Mouse (Mus musculus): Measurements from ENCODE around the gene Ppp3ca.

Ppp3ca gene

DNA sequence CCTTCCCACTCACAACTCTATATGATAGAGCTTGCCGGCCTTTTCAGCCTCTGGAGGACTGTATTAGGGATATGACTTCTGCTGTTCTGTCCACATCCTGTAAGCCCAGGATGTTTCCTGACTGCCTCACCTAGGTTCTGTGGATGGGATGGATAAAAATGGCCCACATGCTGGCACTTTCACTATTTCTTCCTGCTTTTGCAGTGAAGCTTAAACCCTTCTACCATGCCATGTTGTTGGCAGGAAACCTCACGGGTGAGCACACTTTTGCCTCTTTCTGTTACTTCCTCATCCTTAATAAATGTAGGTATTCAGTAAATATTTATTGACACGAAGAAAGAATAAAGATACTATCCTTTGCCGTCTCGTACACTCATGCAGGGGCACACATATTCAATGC is 48.5 kb downstream of the Ppp3ca start:
- CTCF ChIA-PET: no interaction called here

DNA sequence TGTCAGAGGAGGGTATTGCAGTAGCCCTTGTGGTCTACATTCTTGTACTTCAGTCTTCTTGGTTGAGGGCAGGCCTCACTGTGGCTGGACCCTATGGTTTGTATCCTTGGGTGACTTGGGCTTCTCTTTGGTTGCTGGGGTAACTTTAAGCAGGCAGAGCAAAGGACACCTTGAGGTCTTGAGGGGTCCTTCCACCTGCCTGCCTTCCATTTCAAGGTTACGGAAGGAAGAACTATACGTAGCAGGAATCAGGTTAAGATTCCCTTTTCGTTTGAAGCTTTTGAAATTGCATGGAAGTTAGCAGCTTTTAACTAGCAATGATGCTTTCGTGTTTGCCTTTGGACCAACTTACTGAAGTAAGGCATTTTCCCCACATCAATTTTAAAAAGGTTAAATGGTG is 51.3 kb downstream of the Ppp3ca start:
- CTCF ChIA-PET: interaction anchor here (1.3 kb wide), 1 partner anchor 12 kb away, joined by 3 read pairs; no protein-coding TSS in a partner anchor

DNA sequence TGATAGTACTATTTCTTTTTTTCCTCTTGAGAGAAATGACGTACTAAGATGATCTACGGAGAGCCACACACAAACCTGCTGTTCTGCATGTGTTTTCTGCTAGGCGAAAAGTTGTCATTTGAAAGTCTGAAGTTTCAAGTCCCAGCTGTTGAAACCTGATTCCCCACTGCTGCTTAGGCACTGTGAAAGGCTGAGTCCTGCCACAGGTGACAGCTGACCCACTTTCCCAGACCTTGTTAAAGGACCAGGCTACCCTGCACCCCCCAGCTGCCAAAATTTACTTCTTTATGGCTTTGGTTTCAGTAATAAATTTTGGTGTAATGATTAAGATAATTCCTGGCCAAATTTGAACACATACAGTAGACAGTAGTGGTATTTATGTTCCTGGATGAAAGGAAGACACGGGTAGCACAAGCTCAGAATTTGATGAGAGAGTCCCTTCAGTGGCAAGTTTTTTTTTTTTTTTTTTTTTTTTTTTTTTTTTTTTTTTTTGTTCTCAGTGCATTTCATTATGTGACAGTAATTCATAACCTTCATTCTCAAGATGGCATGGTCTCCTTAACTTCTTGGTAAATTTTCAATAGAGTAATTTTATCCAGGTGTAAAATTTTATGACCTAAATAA is 52.0 kb downstream of the Ppp3ca start:
- CTCF ChIA-PET: interaction anchor here (0.6 kb wide), 1 partner anchor 223 kb away, joined by 6 read pairs; no protein-coding TSS in a partner anchor

DNA sequence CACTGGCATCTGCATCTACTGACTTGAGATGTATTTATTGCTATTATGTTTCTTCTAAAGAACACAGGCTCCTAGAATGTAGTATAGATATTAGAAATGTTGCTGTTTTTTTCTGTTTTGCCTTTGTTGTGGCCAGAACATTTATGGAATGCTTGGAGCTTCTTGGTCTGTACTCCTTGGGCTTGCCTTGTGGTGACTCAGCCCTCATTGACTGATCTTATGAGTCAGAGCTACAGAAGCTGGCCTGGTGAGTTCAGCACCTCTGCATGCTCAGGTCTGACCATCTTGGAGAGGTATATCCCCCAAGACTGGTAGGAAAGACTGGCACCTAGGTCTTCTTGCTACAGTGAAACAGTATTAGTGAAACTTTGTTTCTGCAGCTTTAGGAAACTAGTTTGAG is 52.6 kb downstream of the Ppp3ca start:
- CTCF ChIA-PET: no interaction called here

DNA sequence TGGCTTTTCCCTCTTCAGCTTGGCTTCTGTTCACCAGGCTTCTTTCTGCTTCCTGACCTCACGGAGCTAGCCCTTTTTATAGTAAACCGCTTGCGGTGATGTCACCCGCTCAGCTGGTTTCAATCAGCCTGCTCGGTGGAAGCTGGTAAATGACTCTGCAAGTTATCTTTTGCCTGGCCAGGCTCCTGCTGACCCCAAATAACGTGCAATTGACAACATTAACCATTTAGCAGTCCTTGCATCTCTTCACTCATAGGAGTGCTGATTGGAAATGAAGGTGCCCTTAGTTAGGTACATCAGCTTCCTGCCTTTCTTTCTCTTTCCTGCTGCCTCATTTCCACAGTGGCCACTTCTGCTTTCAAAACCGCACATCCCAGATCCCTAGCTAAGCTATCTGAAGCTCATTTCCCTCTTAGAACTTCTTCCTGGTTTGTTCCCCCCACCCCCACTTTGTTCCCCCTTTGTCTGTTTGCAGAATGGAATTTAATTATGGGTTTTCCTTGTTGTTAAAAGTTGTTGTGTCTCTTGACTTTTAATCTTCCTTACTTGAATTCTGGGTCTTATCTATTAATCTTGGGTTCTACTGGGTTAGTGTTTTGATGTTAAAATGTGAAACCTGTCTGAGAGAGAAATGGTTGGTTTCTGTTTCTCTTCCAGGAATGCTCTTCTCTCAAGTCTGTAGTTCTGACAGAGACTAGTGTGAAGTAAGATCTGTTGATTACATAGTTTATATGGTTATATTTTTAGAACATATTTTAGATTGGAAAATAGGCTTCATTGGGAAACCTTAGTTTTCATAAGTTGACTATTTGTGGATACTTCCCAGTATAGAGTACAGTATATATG is 55.6 kb downstream of the Ppp3ca start:
- CTCF ChIA-PET: no interaction called here

DNA sequence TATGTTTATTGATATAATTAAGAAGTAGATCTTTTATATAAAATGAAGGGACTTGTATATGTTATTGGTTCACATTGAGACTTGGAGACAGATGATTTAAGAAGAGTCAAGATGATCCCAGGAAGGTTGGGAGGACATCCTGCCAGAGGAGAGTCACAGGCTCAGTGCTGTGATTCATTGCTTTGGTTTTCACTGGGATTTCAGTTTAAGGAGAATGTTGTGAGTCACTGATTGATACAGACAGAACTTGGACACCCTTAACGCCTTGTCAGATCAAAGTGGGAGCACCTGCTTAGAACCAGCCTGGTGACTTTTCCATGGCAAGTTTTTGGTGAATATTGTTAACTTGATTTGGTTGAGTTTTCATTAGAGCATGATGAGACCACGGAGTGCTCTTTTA is 58.0 kb downstream of the Ppp3ca start:
- CTCF ChIA-PET: interaction anchor here (0.8 kb wide), 1 partner anchor 17 kb away, joined by 3 read pairs; no protein-coding TSS in a partner anchor

DNA sequence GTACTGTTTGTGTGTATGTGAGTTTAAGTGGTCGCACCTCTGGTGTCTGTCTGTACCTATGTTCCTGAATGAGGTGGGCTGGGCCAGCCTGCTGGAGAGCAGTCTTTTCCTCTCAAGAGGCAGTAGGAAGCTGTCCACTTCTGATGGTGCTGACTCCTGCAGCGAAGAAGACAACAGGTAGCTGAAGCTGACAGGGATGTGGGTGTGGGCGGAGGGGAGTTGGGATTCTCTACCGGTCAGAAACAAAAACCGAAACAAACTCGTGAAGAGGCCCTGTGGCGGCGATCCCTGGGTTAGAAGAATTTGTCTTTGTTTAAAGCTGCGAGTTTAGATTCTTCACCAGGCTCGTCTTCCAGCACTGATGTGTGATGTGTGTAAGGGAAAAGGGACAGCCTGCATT is 60.1 kb downstream of the Ppp3ca start:
- CTCF ChIA-PET: interaction anchor here (0.6 kb wide), 1 partner anchor 32 kb away, joined by 3 read pairs; no protein-coding TSS in a partner anchor

DNA sequence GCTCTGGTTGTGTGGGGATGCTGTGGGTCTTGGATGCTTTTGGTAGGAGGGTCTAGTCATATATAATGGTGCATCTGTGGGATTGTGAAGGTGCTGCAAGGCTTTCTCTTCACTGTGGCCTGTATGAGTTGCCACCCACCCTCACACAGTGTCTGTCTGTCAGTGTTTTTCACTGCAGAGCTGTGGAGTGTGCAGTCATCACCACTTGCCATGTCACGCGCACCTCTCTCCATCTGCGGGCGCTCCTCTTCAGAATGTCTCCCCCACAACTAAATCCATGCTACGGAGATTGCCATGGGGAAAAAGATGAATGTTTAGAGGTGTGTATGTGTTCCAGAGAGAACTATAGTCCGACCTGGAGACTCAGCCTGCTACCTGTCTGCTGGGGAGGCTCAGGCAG is 61.7 kb downstream of the Ppp3ca start:
- CTCF ChIA-PET: no interaction called here

DNA sequence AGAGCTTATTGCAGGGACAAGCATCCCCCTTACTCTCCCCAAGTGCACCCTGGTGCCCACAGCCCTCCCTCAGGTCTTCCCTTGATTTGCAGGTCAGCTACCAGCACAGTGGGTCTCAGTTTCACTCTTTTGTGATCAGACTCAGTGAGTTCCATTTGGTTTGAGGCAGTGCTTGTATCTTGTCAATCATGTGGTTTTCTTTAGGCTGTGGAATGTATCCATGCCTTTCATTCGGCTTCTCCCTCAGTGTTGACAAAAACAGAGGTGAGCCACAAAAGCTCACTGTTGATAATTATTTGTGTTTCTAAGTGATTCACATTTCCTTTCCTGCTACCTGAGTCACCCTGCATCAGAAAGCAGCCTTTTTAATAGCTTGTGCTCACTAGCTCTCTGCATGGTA is 66.1 kb downstream of the Ppp3ca start:
- CTCF ChIA-PET: interaction anchor here (0.5 kb wide), 1 partner anchor 19 kb away, joined by 3 read pairs; no protein-coding TSS in a partner anchor

DNA sequence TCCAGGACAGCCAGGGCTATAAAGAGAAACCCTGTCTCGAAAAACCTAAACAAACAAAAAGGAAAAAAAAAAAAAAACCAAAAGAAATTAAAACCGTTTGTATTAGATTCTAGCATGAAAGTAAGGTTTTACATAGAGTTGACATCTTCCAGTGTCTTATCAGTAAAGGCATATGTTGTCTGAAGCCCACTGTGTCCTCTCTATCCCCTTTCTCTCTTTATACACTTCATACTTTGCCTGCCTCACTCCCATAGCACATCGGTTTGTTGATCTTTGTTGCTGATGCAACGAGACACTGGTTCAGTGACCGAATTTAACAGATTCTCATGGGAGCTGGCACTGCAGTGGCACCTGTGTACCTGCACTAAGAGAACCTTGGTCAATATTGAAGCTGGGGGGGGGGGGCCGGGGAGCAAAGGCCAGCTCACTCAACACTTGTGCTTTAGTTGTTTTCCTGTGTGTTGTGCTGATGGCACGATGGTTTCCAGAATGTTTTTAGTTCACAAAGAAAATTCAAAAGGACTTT is 66.9 kb downstream of the Ppp3ca start:
- CTCF ChIA-PET: interaction anchor here (0.6 kb wide), 1 partner anchor 12 kb away, joined by 3 read pairs; no protein-coding TSS in a partner anchor

DNA sequence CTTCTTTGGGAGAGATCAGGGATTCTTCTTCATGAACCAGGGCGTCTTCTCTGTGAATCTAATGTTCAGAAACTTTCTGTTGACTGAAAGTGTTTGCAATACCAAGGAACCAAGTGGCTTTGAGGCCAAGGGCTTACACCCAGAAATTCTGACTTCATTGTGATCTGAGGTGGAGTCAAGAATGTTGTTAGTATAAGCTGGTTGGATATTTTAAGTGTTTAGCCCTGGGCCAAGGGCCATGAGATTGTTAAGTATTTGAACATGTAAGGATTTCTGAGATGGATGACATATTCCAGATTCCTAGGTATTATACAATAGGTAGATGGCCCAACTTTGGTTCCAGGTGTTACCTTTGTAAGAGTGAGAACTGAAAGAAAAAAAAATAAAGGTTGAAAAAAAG is 68.5 kb downstream of the Ppp3ca start:
- CTCF ChIA-PET: no interaction called here

DNA sequence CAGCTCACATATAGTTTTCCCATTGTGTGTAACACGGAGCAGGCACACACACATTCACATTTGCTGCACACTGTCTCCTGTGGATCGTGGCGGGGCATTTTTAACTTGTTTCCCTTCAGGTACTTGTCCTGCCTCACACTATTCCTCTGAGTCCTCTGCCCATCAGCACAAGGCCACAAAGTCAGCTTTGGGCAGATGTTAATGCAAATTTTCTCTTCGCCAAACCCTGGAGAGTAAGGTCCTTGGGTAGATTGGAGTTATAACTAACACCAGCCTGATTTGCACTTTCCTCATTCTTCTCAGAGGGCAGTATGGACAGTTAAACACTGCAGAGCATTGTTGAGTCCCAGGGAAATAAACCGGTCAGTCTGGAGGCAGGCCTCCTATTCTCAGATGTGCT is 69.0 kb downstream of the Ppp3ca start:
- CTCF ChIA-PET: no interaction called here

DNA sequence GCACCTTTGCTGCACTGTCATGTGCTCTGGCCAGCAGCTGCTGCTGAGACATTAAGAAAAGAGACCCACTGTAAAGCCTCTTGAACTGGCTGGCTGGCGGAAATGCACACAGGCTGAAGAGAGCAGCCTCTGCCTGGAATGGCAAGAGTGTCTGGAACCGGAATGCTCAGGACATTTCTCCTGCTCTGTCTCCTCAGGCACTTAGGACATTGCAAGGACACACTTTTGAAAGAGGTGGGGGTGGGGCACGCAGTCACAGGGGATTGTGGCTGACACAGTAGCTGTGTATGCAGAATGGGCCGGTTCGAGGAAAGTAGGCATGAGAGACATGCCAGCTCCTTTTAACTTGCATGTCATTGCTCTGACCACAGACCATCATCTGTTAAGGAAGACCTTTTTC is 71.7 kb downstream of the Ppp3ca start:
- CTCF ChIA-PET: no interaction called here

DNA sequence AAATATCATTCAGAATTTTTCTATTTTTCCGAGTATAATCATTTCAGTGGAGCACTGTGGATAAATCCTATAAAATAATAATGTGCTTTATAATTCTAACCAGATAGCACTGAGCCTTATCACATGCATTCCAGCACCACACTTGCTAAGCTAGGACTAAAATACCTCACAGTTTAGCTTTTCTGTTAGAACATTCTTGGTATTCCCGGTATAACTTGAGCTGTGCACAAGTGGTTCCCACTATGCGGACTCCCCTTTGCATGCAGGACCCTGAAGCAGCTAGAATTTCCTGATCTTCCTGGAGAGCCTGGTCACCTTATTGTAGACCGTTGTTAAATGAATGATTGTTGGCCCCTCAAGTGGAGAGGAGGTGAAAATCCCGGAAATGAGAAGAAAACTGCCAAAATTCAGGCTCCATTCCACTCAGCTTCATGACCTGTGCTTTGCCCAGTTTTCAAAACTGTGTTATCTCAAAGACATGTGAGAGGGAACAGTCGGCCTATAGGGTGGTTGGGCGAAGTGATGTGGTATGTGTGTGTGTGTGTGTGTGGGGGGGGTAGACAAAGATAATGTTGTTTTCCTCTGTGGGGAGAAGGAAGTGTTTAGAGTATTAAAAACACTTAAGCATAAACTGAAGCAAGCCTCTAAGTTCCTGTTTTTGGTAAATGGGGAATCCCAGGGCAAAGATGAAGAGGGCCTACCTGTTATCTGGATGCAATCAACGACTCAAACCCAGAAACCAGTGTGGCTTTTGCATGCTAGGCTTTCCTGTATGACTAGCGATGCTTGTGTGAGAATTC is 72.5 kb downstream of the Ppp3ca start:
- CTCF ChIA-PET: interaction anchor here (0.7 kb wide), 1 partner anchor 675 kb away, joined by 5 read pairs; no protein-coding TSS in a partner anchor

DNA sequence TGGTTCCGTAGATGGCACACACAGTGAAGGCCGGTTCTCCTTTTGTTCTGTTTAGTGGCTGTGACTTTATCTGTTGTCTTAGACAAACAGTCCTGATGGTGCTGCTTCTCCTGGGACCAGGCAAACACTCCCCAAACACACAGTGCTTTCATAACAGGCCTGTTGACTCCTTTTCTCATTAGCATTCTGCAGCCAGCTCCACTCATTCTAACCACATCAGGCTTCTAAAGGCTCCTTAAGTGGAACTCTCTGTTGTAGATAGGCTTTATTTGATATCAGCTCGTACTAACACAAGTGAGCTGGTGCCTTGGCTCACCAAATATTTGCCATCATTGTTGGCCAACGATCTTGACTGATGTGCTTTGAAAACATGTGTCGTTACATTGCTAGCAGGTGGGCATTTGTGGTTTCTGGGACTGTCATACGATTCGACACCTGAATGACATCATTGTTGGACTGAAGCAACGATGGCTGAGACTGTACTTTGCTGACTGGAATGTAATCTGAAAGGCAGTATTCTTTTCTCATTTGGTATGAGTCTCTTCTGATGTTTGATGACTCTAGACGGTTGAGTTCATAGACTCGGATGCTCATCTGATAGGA is 74.5 kb downstream of the Ppp3ca start:
- CTCF ChIA-PET: interaction anchor here (1.1 kb wide), 1 partner anchor 7 kb away, joined by 3 read pairs; no protein-coding TSS in a partner anchor

DNA sequence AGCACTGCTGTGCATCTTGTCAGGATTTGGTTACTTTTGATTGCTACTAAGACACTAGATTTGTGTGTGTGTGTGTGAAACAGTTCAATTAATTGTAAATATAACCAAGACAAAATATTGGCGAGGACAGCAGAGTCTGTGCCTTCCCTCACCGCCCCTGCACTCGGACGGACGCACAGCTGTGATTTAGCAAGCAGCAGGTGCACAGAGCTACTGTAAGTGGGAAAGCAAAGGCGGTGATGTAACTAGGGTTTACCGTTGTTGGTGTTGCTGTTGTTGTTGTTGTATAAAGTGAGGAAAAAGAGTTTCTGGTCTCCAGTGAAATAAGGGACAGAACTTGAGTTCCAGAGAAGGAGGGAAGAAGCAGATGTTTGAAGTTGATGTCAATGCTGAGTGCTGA is 75.5 kb downstream of the Ppp3ca start:
- CTCF ChIA-PET: no interaction called here

DNA sequence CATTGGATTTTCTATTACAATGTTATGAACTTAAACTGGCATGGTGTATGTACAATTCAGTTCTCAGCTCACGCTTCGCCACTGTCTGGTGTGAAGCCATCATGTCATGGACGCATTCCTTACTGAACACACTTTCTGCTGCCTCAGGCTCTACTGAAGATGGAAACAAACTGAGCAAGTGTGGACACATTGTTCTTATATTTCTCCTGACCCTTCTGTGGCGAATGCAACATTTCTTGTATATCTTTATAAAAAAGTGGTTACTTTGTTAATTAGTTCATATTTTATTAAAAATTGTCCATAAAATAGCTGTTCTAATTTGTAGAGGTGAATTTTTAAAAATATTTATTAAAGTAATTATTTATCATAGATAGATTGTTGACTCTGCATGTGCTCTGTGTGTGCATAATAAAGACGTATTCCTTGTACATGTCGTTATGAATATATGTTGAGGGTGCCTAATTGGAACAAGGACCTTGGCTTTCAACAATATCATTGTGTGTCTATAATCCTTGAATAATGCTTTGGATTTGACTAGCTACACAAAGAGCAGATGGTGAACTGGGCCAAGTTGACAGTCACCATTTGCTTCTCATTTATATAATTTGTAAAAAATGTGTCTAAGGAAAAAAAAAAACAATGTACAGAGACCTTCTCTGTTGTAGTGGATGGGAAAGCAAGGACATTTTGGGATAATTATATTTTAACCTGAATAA is 79.0 kb downstream of the Ppp3ca start:
- CTCF ChIA-PET: no interaction called here

DNA sequence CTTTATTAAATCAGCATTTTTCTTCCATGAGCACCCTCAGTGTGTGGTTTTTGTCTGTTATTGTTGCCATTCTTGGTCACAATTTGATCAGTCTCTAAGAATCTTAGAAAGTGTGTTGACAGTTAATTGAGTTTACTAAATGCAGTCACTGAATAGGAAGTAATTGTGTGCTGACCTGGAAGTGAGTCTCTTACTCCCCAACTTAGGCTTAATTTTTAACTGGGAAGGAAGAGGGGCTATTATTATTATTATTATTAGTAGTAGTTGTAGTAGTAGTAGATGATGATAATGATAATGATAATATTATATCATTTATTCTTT is 79.5 kb downstream of the Ppp3ca start:
- CTCF ChIA-PET: no interaction called here

DNA sequence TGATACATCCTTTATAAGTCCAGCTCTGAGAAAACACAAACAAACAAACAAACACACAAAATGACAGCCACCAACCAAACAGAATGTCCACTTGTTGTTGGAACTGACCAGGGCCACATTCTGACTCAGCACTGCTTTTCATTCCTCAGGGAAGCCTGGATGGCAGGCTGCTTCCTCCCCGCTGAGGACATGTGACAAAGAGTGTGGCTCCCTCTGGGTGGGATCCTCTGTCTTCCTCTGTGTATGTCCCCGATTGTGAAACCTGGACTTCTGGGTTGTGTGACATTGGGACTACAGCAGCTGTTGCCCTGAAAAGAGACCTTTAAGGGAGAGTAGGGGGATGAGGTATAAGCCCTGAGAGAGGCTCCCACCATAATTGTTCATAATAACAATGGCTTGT is 80.0 kb downstream of the Ppp3ca start:
- CTCF ChIA-PET: no interaction called here

DNA sequence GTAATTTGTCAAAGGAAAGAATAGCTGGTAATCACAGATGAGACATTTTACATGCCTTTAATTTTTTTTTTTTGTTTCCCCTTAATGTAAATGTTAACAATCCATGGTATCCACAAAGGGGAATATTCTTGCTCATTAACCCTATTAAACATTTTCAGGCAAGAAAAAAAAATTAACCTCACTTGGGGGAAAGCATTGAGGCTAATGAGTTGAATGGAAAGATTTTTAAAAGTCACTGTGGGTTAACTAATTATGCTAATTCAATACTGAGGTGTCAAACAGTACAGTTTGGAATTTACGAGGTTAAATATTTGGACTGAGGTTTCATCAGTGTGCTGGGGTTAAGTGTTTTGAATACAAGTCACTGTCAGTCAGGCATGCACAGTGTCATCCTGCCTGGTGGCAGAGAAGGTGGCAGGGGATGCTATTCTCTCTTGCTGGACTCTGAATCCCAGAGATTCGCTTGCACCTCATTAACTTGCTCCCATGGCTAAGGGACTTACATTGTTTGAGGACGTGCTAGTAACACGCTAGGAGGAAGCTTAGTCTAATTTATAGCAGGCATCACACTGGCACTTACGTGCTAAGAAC is 82.3 kb downstream of the Ppp3ca start:
- CTCF ChIA-PET: interaction anchor here (0.6 kb wide), 1 partner anchor 8 kb away, joined by 3 read pairs; no protein-coding TSS in a partner anchor

DNA sequence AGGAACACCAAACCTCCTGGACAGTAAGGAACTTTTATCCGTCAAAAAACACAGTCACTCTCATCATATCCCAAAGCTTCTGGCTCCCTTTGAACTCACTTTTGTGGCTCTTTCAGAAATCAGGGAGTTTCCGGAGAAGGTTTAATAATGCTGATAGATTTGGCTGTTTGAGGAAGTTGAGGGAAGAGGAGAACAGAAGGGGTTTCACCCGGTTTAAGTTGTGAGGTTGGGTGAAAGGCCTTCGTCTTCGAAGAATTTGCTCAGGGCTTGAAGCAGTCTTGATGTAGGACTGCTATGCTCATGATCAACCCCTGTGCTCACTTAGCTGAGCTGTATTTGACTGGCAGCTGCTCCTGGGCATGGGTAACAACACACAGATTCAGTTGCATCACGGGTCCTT is 86.2 kb downstream of the Ppp3ca start:
- CTCF ChIA-PET: no interaction called here
